Mouse (Mus musculus): ENCODE results near the gene Cep68. TPM values are rescaled to one million over a fixed set of nuclear protein-coding genes. Genes with fewer than 3 reads are reported as not detected.

Gene Cep68
- 10 to 100 TPM; 30.8 to 31.7 TPM for total RNA-seq (2021)
- long read RNA-seq, experiment 1, full-length matches to known transcripts, result 20 of 36 reads
- long read RNA-seq, experiment 1, partial matches to known transcripts, result 10 of 36 reads
- long read RNA-seq, experiment 1, other reads (novel, unspliced or antisense), result 6 of 36 reads
- long read RNA-seq, experiment 2, full-length matches to known transcripts, result 15 of 26 reads
- long read RNA-seq, experiment 2, partial matches to known transcripts, result 9 of 26 reads
- long read RNA-seq, experiment 2, other reads (novel, unspliced or antisense), result 2 of 26 reads

DNA sequence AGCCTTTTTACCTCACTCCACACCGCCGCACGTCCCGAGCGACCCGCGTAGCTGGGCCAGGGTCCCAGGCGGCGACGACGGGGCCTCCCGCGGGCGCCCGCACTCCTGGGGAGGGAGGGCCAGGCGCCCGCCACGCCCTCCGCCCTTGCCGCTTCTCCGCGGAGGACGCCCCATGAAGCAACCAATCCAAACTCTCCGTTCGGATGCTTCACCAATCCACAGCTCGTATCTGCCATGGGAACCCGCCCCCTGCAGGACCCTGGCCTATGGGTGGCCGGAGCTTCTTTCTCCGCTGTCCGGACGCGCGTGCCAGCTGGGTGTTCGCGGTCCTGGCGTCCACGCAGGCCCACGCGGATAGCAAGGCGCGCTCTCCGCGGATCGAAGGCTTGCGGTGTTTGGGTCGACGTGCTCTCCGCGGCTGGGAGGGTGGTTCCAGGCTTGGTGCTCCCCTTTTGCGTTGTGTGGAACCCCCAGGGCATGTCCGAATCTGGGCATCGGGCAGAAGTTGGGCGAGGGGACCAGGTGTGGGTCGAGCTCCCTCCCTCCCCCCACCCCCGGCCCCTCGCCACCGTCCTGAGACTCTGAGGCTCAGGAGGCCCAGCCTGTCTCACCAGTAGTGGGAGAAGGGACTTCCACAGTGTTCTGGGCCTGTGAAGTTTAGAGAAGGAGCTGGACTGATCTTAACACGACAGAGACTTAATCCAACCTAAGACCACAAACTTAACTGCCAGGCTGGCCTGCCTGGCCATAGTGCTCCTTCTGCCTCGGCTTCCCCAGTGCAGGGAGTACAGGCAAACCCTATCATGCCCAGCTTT is at the start of gene Cep68:
TSS of gene Cep68 (minus strand) at position 134 of the 815 bp plus-strand sequence.
- DNase-seq (ENCODE audit: low spot score), result peak; percentile 97

DNA sequence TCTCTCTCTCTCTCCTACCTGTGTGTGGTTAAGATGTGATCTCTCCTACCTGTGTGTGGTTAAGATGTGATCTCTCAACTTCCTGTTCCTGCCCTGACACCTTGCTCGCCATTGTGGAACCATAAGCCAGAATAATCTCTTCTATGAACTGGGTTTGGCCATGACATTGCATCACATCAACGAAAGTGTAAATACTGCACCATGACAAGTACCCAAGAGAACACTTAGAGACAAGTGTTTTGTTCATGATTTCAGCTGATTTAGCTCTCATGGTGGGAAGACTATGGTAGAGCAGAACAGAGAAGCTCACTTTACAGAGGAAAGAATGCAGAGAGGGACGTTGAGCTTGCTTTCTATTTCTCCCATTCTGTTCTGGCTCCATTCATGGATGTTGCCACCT is 35.2 kb upstream of the Cep68 start:
- DNase-seq (ENCODE audit: low spot score), result no peak

DNA sequence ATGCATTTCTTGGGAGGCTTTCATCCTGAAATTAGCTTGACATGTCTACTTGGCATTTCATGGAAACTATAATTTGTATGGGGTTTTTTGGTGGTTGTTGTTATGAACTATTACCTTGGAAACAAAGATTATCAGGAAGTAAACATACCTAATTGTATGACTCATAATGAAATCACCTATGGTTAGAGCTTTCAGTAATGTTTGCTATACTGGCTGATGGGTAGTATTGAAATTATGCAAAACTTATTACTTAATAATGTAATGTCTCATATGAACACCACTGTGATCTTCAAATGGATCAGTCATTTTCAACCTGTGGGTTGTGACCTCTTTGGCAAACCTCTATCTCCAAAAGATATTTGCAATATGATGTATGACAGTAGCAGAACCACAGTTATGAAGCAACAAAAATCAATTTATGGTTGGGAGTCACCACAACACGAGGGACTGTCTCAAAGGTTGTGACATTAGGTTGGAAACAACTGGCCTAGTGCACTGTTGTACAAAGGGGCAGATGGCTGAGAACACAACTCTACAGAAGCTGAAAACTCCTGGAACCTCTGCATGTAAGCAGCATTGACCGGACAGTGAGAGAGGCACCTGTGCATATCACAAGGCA is 33.5 kb upstream of the Cep68 start:
- no peak for DNase-seq (ENCODE audit: low spot score)

DNA sequence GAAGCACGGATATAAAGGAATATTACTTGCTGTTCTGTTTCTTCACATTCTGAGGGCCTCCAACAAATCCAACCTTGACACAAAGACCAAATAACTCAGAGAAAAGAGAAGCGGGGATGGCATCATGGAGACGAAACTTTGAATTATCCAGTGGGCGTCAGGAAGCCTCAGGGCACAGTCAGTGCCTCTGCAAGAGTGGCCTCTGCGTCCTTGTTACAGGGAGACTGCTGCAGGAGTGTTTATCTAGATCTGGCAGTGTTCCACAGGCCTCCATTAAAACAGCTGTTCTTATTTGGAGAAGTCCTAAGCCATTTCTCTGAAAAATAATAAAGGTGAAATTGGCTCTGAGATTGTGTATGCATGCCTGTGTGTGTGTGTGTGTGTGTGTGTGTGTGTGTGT is 31.8 kb upstream of the Cep68 start:
- no peak for DNase-seq (ENCODE audit: low spot score)

DNA sequence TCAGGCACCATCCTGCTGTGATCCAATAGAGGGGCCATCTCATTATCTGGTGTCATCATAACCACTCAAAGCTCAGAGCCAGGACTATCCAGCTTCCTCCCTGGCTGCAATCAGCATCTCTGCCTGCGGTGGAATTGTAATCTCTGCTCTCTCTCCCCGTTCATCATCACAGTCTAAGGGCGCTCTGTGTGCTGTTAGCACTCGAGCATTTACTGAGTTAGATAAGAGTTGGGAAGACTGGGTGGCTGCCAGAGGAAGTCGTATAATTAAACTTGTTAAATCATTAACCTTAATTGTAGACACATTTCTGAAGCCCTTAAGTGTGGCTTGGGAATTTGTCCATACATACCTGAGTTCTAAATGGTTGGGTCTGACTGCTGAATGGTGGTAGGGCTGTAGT is 29.5 kb upstream of the Cep68 start:
- DNase-seq (ENCODE audit: low spot score), result no peak

DNA sequence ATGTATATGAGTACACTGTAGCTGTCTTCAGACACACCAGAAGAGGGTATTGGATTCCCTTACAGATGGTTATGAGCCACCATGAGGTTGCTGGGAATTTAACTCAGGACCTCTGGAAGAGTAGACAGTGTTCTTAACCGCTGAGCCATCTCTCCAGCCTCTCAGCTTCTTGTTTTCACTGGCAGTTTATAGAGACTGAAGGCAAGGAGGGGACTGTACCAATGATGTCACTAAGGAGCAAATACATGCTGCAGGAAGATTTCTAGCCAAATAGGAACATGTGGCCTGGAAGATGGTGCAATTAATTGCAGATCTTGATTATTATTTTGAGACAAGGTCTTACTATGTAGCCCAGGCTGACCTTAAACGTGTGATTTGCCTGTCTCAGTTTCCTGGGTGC is 27.9 kb upstream of the Cep68 start:
- DNase-seq (ENCODE audit: low spot score), result no peak

DNA sequence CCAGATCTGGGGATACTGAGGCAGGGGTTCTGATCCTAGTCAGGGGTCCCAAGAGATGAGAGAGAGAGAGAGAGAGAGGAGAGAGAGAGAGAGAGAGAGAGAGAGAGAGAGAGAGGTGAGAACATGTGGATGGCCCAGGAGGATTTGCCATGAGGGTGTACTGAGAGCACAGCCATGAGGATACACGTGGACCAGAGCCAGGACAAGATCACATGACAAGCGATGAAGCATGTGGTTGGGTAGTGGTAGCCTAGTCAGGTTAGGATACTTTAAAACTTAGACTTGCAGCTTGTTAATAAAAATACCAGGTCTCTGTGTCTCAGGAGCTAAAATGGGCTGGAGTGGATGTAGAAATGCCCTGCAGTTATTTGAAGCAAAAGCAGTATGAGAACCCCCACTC is 26.7 kb upstream of the Cep68 start:
- DNase-seq (ENCODE audit: low spot score), result no peak

DNA sequence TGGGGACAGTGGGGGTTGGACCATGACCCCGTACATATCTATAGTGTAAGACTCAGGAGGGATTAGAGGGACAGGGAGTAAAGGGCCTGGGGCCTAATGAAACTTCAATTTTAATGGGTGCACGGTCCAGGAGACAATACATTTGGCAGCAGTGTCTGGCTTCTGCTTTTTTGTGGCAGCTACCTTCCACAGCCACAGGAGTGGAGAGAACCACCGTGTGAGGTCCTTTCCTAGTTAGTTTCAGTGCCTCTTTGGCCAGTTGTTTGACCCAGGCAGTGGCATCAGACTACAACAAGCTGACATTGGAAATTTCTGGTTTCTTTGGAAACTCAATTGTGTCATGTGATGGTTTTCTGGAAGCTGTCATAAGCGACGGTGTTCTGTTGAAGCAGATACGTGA is 20.7 kb upstream of the Cep68 start:
- no peak for DNase-seq (ENCODE audit: low spot score)

DNA sequence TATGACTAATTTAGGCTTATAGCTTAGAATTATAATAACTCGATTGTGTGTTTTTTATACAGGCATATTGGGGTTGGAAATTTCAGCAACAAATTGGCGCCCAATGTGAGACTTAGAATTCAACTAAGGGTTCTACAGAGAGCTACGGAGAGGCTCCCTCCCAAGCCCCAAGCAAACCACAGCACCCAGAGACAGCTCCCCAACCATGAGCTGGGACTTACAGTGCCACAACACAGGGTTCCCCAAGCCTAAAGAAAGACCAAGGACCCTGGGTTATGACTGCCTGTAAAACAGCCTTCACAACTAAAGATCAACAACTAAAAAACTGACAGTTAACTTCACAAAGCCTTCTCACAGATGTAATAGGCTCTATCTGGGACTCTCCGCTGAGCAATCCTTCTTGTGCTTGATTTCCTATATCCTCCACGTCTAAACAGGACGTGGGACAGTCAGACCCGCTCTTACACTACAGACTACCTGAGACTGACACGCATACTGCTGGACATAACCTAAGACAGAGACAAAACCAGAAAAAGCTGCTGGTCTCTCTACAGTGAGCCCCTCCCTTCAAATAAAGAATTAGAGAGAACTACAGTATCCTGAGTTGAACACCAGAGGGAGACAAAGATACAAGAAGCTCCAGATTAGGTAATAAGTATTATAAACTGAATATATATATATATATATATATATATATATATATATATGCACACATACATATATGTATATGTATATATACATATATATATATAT is 13.6 kb upstream of the Cep68 start:
- DNase-seq (ENCODE audit: low spot score), result peak; percentile 28

DNA sequence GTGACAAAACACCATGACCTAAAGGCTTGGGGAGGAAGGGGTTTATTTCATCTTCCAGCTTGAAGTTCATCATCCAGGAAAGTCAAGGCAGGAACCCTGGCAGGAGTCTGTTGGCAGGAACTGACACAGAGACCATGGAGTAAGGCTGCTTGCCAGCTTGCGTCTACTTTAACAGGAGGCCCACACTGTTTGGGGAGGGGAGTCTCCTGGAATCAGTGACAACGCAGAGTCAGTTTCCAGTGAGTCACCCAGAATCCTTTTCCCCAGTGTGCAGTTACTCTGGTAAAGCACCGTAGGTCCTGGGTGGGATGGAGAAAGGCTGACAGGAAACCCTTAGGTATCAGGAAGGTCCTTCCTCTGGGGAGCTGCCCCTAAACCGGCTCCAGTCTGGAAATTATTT is 5.6 kb upstream of the Cep68 start:
- DNase-seq (ENCODE audit: low spot score), result no peak

DNA sequence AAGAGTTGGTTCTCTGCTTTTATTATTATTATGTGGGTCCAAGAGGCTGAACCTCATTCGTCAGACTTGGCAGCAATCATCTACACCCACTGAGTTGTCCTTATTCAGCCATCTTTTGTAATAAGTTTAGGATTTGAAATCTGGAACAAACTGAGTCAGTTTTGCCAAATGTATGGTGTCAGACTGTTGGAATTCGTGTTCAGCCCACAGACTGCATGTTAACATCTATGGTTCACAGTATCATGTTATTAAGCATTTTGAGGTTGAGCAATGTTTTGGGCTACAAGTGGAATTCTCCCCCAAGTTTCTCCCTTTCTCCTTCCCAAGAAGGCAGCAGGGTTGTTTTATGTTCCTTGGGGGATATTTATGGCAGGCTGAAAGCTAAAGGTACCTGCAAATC is 3.9 kb upstream of the Cep68 start:
- no peak for DNase-seq (ENCODE audit: low spot score)

DNA sequence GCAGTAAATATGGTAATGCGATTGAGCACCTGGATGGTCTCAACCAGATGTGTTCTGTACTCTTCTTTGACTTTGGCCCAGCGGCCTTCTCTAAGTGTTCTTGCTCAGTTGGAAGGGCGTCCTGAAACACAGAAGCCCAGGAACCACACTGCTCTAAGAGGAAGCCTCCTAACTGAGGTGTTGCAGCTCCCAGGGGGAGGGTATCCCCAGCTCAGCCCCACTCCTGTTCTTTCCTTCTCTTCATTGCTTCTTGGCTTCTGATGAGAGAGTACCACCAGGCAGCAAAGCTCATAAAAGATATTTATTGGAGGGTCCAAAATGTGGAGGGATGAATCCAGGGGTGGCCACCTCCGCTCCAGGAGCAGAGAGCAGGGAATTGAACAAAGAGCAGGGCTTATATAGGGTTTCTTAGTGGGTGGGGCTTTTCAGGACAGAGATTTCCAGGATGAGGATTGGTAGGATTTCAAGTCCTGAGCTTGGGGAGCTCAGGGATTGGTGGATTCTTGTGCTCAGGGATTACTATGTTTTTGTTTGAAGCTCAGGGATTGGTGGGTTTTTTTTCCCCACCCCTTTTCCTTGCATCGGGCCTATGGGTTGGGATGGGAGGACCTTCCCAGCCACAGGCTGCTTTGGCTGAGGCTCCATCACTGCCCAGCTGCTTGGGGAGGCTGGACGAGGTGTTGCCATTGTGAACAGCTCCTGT is 1.4 kb upstream of the Cep68 start:
- DNase-seq (ENCODE audit: low spot score), result no peak

DNA sequence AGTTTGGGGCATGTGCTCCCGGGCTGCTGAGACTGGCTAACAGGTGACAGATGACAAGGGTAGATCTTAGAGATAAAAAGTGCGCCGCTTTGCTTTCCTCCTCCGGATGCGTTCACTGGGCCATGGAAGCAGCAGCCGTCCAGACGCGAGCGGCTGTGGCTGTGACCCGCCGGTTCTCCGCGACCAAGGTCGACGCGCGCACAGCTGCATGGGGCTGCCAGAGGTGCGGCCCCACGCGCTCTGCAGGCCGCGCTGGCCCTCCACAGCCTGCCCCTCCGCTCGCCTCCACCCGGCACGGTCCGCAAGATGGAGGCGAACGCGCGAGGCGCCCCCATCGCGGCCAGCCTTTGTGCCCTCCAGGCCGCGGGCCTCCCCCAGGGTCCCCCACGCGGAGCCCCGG is 389 bp downstream of the Cep68 start:
- peak; percentile 24 for DNase-seq (ENCODE audit: low spot score)

DNA sequence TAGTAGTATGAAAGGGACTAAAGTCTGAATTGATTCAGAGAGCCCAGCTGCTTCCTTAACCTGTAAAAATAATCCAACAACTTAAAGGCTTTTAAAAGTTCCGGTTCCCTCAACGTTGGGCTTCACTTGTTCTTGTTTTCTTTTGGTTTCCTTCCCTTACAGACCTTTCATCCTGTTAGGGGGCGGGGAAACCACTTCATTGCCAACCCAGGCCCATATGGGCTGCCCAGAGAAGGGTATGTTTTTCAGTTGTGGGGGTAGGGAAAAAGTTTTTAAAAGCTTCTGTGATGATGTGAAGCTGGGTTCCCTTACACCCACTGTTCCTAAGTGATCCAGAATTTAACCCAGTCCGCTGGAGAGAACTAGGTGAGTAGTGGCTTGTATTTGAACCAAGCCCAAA is 952 bp downstream of the Cep68 start:
- DNase-seq (ENCODE audit: low spot score), result no peak

DNA sequence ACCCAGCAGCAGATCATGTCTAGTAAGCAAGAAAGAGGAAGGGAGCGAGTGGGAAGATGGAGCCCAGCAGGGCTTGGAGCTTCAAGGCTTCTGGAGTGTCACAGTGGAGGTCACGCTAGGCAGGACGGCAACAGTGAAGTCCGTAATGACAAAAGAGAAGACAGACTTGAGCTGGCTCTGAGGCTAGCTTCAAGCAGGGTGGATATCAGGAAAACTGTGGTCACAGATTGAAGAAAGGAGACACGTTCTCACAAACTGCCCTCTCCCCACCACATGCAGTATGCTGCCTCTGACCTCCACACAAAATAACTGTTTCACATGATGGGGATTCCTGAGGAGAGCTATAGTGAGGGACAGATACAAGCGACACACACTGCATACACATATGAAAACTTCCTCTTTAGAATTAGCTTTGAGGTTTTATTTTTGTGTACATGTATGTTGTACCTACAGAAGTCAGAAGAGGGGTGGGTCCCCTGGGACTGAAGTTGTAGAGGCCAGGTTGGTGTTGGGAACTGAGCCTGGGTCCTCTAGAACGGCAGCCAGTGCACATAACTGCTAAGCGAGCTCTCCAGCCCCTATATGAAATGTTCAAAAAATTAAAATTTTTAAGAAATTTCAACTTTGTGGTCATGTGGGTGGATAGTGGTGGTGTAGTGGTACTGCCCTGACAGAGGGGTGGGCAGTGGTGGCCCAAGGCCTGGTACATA is 1.9 kb downstream of the Cep68 start:
- DNase-seq (ENCODE audit: low spot score), result no peak

DNA sequence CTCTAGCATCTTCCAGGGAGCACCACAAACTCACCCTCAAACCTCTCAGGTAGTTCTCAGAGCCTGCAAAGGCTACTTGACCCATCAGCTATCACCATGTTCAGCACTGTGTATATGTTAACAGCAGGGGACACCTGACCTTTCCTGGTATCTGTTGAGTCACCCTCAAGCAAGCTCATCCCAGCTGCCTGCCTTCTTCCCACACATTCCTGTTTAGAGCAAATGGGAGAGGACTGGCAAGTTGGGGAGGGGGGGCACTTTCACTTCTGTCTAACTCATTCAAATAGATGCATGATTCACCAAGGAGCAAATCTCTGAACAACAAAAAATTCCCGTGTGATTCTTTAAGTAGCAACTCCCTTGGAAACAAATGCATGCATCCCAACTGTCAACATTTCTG is 2.6 kb downstream of the Cep68 start:
- no peak for DNase-seq (ENCODE audit: low spot score)

DNA sequence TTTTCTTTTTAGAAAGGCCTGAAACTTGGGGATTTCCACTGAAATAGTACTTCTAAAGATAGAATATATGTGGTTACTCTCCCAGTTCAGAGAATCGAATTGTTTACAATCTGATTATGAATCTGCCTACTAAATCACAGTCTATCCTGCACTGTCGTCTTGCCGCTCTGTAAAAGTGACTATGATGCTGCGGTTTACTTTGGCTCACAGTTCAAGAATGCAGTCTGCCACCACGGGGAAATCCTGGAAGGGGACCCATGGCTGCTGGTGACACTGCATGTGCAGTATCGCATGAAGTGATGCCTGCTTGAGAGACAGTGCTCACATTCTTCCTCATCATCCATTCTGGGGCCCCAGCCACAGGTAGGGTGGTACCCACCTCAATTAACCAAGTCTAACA is 3.9 kb downstream of the Cep68 start:
- DNase-seq (ENCODE audit: low spot score), result no peak

DNA sequence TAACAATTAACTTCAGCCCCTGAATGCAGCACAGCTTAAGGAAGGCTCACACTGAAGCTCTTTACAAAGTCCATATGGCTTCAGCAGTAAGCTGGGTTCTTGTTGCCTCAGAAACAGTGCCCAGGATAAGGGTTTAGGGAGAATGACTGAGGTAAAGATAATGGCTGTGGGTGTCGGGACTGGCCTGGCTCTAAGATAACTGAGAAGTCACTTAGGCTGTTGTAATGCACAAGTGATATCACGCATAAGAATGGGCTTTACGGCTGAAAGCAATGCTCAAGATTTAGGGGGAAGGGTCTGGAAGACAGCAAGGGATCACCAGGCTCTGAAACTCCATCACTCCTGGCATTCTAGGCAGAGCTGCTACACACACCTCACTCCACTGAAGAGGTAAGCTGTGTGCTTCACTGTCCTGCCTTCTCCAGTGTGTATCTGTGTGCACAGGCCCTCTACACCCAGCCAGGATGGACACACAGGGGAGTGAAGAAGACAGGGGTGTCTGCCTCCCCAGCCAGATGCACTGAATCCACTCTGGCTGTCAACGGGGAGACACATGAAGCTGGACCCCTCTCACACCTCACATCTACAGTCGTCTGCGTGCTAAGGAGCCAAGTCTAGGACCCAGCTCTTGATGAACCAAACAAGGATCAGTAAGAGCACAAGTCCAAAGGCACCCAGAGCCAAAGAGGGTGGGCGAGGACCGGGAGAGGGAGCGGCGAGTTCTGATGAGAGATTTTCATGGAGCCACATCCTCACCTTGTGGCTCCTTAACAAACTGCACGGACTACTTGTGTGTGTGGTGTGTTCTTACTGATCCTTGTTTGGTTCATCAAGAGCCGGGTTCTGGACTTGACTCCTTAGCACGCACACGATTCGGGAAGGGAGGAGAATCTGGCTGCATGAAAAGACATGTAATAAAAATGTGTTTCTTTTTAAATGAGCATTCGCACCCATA is 4.6 kb downstream of the Cep68 start:
- DNase-seq (ENCODE audit: low spot score), result no peak

DNA sequence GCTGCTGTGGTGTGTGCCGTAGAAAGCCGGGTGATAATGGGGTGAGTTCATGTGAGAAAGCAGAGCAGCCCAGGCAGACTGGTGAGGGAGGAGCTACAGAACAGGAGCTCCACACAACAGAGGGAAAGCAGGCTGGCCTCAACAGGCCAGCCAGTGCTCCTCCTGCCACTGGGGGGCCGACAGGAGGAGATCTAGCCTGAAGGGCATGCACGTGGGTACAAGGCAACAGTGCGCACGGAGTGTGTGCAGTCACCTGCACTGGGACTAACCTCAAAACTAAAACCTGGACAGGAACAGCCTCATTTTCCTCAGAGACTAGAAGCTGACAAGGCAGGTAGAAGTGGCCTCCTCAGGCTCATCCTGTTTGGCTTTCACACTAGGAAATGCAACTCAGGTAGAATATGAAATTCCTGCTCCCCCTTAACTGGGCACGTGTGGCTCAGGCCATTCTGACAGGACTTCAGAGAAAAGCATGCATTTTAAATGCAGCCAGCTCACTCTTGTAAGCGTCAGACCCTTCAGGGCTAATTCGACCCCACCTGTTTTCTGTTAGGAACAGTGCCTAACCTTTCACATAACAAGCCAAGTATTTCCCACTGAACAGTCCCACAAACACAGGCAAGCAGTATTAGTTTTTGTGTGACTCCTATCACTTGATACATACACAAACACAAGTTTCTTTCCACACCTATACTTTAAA is 5.9 kb downstream of the Cep68 start:
- DNase-seq (ENCODE audit: low spot score), result no peak
